Mouse (Mus musculus): ENCODE measurements at regions not wholly inside any gene's neighbourhood (a gene's known extent, or its start where the extent isn't known, plus 50 kb on each side); places are given as distances from the start of the nearest gene placed in this dataset.

DNA sequence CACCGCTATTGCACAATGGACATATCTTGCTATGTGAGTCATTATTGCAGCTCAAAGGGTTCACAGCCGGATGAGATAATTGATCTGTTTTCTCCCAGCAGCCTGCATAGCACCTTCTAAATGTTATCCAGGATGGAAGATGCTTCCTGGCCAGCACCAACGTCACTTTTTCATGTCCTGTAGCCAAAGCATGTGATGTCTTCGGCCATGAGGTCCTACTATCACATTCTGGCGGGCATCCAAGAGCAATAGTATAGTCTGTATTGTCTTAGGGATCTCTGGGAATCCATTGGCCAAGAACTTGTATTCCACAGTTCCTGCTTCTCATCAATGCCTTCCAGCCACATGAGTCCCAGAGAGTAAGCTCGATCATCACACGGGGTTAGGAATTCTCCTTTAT is 70.6 kb downstream of the Npy start:
- no peak overlapping the region for H3K27ac ChIP-seq (ENCODE audit: low read length)
- H3K9me3 ChIP-seq (ENCODE audit: control insufficient read depth, low read length), result peaks cover 2% of the 10 kb centered on the region; the same call in 1 of the 2 replicates
- H3K9ac ChIP-seq (replicated peaks; ENCODE audit: low read depth, low read length), result no peak overlapping the region
- WGBS, result 87% methylated on average over 7 of the region's 7 CpGs
- H3K4me1 ChIP-seq (replicated peaks; ENCODE audit: control insufficient read depth, insufficient read depth, low read length), result no peaks in the 10 kb centered on the region
- no peak for ATAC-seq
- no peak overlapping the region for H3K4me3 ChIP-seq (replicated peaks; ENCODE audit: low read length)
- no peaks in the 10 kb centered on the region for H3K36me3 ChIP-seq (ENCODE audit: control insufficient read depth, insufficient read depth)
- H3K27me3 ChIP-seq (replicated peaks; ENCODE audit: control insufficient read depth, insufficient read depth, low read length), result no peaks in the 10 kb centered on the region
- no peak overlapping the region for H3K4me2 ChIP-seq (ENCODE audit: low read length)

DNA sequence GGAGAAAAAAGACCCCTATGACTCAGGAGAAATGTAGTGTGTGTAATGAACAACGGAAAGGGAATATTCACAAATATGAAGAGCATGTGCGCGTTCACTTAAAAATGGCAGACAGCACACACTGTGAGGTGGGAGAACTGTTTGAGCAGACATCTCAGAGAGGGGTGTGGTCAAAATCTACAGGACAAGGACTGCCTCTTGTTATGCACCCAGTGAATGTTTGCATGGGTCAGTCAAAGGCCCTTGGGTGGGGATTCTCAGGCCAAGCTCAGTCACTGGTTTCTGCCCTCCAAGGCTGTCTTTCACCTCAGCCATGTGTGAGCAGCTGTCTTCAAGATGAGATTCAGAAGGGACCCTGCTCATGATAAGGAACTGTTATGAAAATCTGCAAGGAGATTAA is 76.6 kb downstream of the Npy start:
- 95% methylated on average over 3 of the region's 3 CpGs for WGBS
- Histone ChIP-seq H3K27me3 (replicated peaks; ENCODE audit: control insufficient read depth, insufficient read depth, low read length) (no peaks in the 10 kb centered on the region), H3K4me2 (ENCODE audit: low read length) (no peak overlapping the region), H3K4me1 (replicated peaks; ENCODE audit: control insufficient read depth, insufficient read depth, low read length) (no peaks in the 10 kb centered on the region), H3K9me3 (ENCODE audit: control insufficient read depth, low read length) (peaks cover 2% of the 10 kb centered on the region; the same call in 1 of the 2 replicates), H3K4me3 (replicated peaks; ENCODE audit: low read length) (no peak overlapping the region), H3K27ac (ENCODE audit: low read length) (no peak overlapping the region), H3K9ac (replicated peaks; ENCODE audit: low read depth, low read length) (no peak overlapping the region), H3K36me3 (ENCODE audit: control insufficient read depth, insufficient read depth) (no peaks in the 10 kb centered on the region)
- no peak for ATAC-seq

DNA sequence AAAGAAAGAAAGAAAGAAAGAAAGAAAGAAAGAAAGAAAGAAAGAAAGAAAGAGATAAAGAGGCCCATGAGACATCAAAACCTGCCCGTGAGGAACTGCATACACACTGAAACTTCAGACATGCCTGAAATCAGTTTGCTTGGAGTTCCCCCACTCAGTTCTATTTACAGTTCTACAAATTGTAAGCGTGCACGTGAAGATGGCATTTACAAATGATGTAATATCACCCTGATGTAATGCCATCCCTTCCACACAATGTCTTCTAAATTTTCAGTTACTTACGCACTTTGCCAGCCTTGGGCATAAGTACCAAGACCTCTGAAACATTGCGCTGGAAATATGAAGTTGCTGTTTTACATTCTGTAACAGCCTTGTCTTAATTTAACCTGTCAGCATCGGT is 79.0 kb downstream of the Npy start:
- H3K27ac ChIP-seq (ENCODE audit: low read length), result no peak overlapping the region
- 88% methylated on average over 6 of the region's 6 CpGs for WGBS
- H3K4me1 ChIP-seq (replicated peaks; ENCODE audit: control insufficient read depth, insufficient read depth, low read length), result no peaks in the 10 kb centered on the region
- H3K9ac ChIP-seq (replicated peaks; ENCODE audit: low read depth, low read length), result no peak overlapping the region
- H3K36me3 ChIP-seq (ENCODE audit: control insufficient read depth, insufficient read depth), result no peaks in the 10 kb centered on the region
- ATAC-seq, result no peak
- no peaks in the 10 kb centered on the region for H3K27me3 ChIP-seq (replicated peaks; ENCODE audit: control insufficient read depth, insufficient read depth, low read length)
- H3K4me2 ChIP-seq (ENCODE audit: low read length), result no peak overlapping the region
- H3K9me3 ChIP-seq (ENCODE audit: control insufficient read depth, low read length), result no peaks in the 10 kb centered on the region
- H3K4me3 ChIP-seq (replicated peaks; ENCODE audit: low read length), result no peak overlapping the region

GRCm38 (mm10) chr6:49904001-49904400 is 81.5 kb downstream of the Npy start:
- Histone ChIP-seq H3K27ac (ENCODE audit: low read length) (no peak overlapping the region), H3K4me3 (replicated peaks; ENCODE audit: low read length) (no peak overlapping the region), H3K4me1 (replicated peaks; ENCODE audit: control insufficient read depth, insufficient read depth, low read length) (no peaks in the 10 kb centered on the region), H3K9me3 (ENCODE audit: control insufficient read depth, low read length) (no peaks in the 10 kb centered on the region), H3K36me3 (ENCODE audit: control insufficient read depth, insufficient read depth) (no peaks in the 10 kb centered on the region), H3K4me2 (ENCODE audit: low read length) (no peak overlapping the region), H3K27me3 (replicated peaks; ENCODE audit: control insufficient read depth, insufficient read depth, low read length) (no peaks in the 10 kb centered on the region), H3K9ac (replicated peaks; ENCODE audit: low read depth, low read length) (no peak overlapping the region)
- WGBS, result 53% methylated on average over 6 of the region's 6 CpGs
- peak; percentile 82 for ATAC-seq

GRCm38 (mm10) chr6:49906456-49906855 is 83.9 kb downstream of the Npy start:
- H3K4me3 ChIP-seq (replicated peaks; ENCODE audit: low read length), result no peak overlapping the region
- H3K9me3 ChIP-seq (ENCODE audit: control insufficient read depth, low read length), result no peaks in the 10 kb centered on the region
- 94% methylated on average over 2 of the region's 2 CpGs for WGBS
- no peak overlapping the region for H3K27ac ChIP-seq (ENCODE audit: low read length)
- H3K4me2 ChIP-seq (ENCODE audit: low read length), result no peak overlapping the region
- no peak overlapping the region for H3K9ac ChIP-seq (replicated peaks; ENCODE audit: low read depth, low read length)
- no peaks in the 10 kb centered on the region for H3K36me3 ChIP-seq (ENCODE audit: control insufficient read depth, insufficient read depth)
- H3K4me1 ChIP-seq (replicated peaks; ENCODE audit: control insufficient read depth, insufficient read depth, low read length), result no peaks in the 10 kb centered on the region
- no peaks in the 10 kb centered on the region for H3K27me3 ChIP-seq (replicated peaks; ENCODE audit: control insufficient read depth, insufficient read depth, low read length)
- no peak for ATAC-seq

DNA sequence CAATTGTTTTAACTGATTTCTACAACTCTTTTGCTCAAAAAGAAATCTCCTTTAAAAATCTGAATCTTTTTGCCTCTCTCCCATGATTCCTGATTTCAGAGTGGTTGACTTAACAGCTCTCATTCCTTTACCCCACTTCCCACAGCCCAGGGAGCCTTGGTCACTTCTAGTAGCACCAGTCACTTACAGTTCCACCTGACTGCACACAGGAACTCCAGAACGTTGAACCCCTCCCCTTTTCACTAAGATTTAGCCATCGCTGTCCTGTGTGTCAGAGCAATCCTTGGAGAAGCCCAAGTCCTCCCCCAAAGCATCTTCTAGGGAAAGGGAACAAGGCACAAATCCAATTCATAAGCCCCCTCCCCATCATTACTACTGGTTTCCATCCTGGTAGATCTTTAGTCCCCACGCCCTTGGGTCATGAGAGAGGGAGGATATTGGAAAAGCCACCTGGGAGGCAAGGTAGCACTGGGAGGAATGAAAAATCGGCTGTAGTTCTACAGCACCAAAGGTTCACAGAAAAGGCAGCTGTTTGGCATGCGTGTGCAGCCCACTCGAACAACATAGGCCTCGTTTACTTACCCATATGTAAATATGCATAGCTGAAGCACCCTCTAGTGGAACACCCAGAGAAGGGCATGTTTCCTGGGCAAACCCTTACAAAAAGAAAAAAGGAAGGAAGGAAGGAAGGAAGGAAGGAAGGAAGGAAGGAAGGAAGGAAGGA is 96.7 kb downstream of the Npy start:
- 0 out of 2 replicates have a peak, but pooled peaks cover 2% of the 10 kb centered on the region for H3K27me3 ChIP-seq (replicated peaks; ENCODE audit: control insufficient read depth, insufficient read depth, low read length)
- H3K4me3 ChIP-seq (replicated peaks; ENCODE audit: low read length), result no peak overlapping the region
- no peak overlapping the region for H3K27ac ChIP-seq (ENCODE audit: low read length)
- no peaks in the 10 kb centered on the region for H3K36me3 ChIP-seq (ENCODE audit: control insufficient read depth, insufficient read depth)
- H3K4me1 ChIP-seq (replicated peaks; ENCODE audit: control insufficient read depth, insufficient read depth, low read length), result peaks cover 6% of the 10 kb centered on the region; the same call in 1 of the 2 replicates
- WGBS, result 27% methylated on average over 7 of the region's 7 CpGs
- no peak overlapping the region for H3K4me2 ChIP-seq (ENCODE audit: low read length)
- no peak overlapping the region for H3K9ac ChIP-seq (replicated peaks; ENCODE audit: low read depth, low read length)
- no peaks in the 10 kb centered on the region for H3K9me3 ChIP-seq (ENCODE audit: control insufficient read depth, low read length)
- peak; percentile 72; the same call in 1 of the 2 replicates for ATAC-seq

DNA sequence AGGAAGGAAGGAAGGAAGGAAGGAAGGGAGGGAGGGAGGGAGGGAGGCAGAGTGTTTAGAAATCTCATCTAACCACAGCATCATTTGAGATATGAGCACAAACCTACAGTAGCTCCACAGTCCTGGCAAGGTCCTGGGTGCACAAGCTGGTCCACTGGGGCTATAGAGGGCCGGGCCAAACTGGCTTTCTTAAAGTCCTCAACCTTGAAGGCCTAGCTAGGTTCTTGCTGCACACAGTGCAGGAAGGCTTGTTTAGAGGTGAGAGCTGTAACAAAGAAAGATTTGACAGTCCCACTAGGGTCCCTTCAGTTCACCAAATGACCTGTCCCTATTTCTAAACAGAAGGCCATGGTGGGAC is 97.3 kb downstream of the Npy start:
- peak; percentile 50; the same call in 1 of the 2 replicates for ATAC-seq
- H3K9ac ChIP-seq (replicated peaks; ENCODE audit: low read depth, low read length), result no peak overlapping the region
- H3K27me3 ChIP-seq (replicated peaks; ENCODE audit: control insufficient read depth, insufficient read depth, low read length), result 0 out of 2 replicates have a peak, but pooled peaks cover 2% of the 10 kb centered on the region
- H3K27ac ChIP-seq (ENCODE audit: low read length), result no peak overlapping the region
- H3K36me3 ChIP-seq (ENCODE audit: control insufficient read depth, insufficient read depth), result no peaks in the 10 kb centered on the region
- H3K4me2 ChIP-seq (ENCODE audit: low read length), result no peak overlapping the region
- WGBS, result 83% methylated on average over 1 of the region's 1 CpGs
- H3K9me3 ChIP-seq (ENCODE audit: control insufficient read depth, low read length), result no peaks in the 10 kb centered on the region
- no peak overlapping the region for H3K4me3 ChIP-seq (replicated peaks; ENCODE audit: low read length)
- peaks cover 6% of the 10 kb centered on the region; the same call in 1 of the 2 replicates for H3K4me1 ChIP-seq (replicated peaks; ENCODE audit: control insufficient read depth, insufficient read depth, low read length)

- H3K4me3 ChIP-seq (replicated peaks; ENCODE audit: low read length), result no peak overlapping the region
- H3K36me3 ChIP-seq (ENCODE audit: control insufficient read depth, insufficient read depth), result no peaks in the 10 kb centered on the region
- H3K9me3 ChIP-seq (ENCODE audit: control insufficient read depth, low read length), result no peaks in the 10 kb centered on the region
- H3K4me2 ChIP-seq (ENCODE audit: low read length), result no peak overlapping the region
- H3K4me1 ChIP-seq (replicated peaks; ENCODE audit: control insufficient read depth, insufficient read depth, low read length), result peaks cover 5% of the 10 kb centered on the region; the same call in 1 of the 2 replicates
- ATAC-seq, result peak; percentile 66
- no peak overlapping the region for H3K9ac ChIP-seq (replicated peaks; ENCODE audit: low read depth, low read length)
- no peaks in the 10 kb centered on the region for H3K27me3 ChIP-seq (replicated peaks; ENCODE audit: control insufficient read depth, insufficient read depth, low read length)
- WGBS, result 47% methylated on average over 5 of the region's 5 CpGs
- H3K27ac ChIP-seq (ENCODE audit: low read length), result no peak overlapping the region
Measured at GRCm38 (mm10) chr6:49924296-49924695, 101.8 kb downstream of the Npy start.

DNA sequence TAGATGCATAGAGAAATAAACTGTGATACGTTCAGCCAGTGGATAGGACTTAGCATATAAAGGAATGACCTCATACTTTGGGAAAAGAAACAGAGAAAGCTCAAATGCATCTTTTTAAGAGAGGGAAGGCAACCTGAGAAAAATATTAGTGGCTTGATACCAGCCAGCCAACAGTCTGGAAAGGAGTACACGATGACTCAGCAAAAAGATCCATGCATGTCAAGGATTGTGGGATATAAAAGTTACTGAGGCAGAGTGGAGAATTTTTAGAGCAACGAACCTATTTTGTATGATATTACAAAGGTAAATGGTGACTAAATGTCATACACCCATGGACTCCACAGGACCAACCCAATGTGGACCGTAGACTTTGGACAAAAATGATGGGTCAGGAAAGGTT is 105.6 kb downstream of the Npy start:
- no peak overlapping the region for H3K4me3 ChIP-seq (replicated peaks; ENCODE audit: low read length)
- WGBS, result 74% methylated on average over 4 of the region's 4 CpGs
- no peaks in the 10 kb centered on the region for H3K27me3 ChIP-seq (replicated peaks; ENCODE audit: control insufficient read depth, insufficient read depth, low read length)
- H3K9me3 ChIP-seq (ENCODE audit: control insufficient read depth, low read length), result no peaks in the 10 kb centered on the region
- no peak overlapping the region for H3K4me2 ChIP-seq (ENCODE audit: low read length)
- H3K4me1 ChIP-seq (replicated peaks; ENCODE audit: control insufficient read depth, insufficient read depth, low read length), result 0 out of 2 replicates have a peak, but pooled peaks cover 4% of the 10 kb centered on the region
- no peak overlapping the region for H3K27ac ChIP-seq (ENCODE audit: low read length)
- no peaks in the 10 kb centered on the region for H3K36me3 ChIP-seq (ENCODE audit: control insufficient read depth, insufficient read depth)
- no peak for ATAC-seq
- no peak overlapping the region for H3K9ac ChIP-seq (replicated peaks; ENCODE audit: low read depth, low read length)
